Mouse (Mus musculus): ENCODE results near the gene Arid1a. TPM values are rescaled to one million over a fixed set of nuclear protein-coding genes. Genes with fewer than 3 reads are reported as not detected.

Gene Arid1a
- total and polyA plus RNA-seq, 2 experiments: 5.9 to 21.9 TPM

DNA sequence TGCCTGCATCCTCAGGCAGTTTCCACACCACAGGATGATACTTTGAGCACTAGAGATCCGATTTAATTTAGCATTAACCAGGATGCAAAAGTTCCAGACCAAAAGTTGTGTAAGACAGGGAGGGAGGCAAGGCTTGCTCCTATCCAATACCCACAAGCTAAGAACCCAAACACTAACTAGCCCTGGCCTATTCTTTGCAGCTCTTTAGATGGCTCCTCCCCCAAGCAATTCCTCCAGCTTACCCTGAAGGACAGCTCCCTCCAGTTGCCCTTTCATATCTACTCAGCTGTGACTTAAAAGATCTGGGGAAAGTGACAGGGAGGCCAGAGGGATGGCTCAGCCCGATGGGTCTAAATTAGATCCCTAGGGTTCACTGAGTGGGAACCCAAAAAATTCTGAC lies 47.2 kb downstream of the Arid1a start:
- H3K9ac ChIP-seq (ENCODE audit: low read depth, low read length): no peak overlapping the region
- H3K4me3 ChIP-seq (ENCODE audit: insufficient read depth, low read depth, low read length): no peak overlapping the region
- DNase-seq (ENCODE audit: extremely low read depth, low read depth, low spot score): peak; percentile 61
- no peaks in the 10 kb centered on the region for H3K27me3 ChIP-seq (ENCODE audit: control insufficient read depth, insufficient read depth, low read length)
- H3K4me1 ChIP-seq (ENCODE audit: control insufficient read depth, insufficient read depth, low read length): peaks cover 5% of the 10 kb centered on the region
- WGBS: 28% methylated on average over 2 of the region's 2 CpGs
- H3K36me3 ChIP-seq (ENCODE audit: control insufficient read depth, insufficient read depth, low read length): peaks cover 25% of the 10 kb centered on the region
- TF ChIP-seq POLR2A (IDR thresholded peaks at IDR 0.05; ENCODE audit: extremely low read depth, insufficient read depth, low read length): no peak
- no peak for TF ChIP-seq CTCF (IDR thresholded peaks at IDR 0.05; ENCODE audit: low read depth, low read length)
- no peak overlapping the region for H3K27ac ChIP-seq (replicated peaks; ENCODE audit: insufficient read depth, low read depth, low read length)
- peaks cover 34% of the 10 kb centered on the region; the same call in 1 of the 2 replicates for H3K79me2 ChIP-seq (ENCODE audit: control insufficient read depth, insufficient read depth, low read length)

DNA sequence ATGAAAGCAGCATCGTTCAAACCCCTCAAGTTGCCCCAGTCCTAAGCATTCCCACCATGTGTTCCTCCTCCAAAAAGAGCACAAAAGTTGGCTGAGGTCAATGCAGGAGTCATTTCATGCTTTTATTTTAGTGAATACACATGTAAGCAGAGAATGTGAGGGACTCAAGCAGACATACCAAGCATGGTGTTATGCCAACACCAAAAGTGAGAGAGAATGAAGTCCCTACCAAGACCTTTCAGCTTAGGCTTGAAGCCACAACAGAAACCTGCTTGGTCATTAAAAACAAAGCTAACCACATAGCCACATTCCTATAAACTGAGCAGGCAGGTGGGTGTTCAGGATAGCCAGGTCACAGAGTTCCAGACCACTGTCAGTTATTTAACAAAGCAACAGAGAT lies 49.1 kb downstream of the Arid1a start:
- Histone ChIP-seq H3K4me1 (ENCODE audit: control insufficient read depth, insufficient read depth, low read length) (peaks cover 5% of the 10 kb centered on the region), H3K36me3 (ENCODE audit: control insufficient read depth, insufficient read depth, low read length) (peaks cover 32% of the 10 kb centered on the region), H3K27ac (replicated peaks; ENCODE audit: insufficient read depth, low read depth, low read length) (peak overlapping the region; percentile 15; the same call in 1 of the 2 replicates), H3K79me2 (ENCODE audit: control insufficient read depth, insufficient read depth, low read length) (peaks cover 32% of the 10 kb centered on the region; the same call in 1 of the 2 replicates), H3K4me3 (ENCODE audit: insufficient read depth, low read depth, low read length) (no peak overlapping the region), H3K27me3 (ENCODE audit: control insufficient read depth, insufficient read depth, low read length) (no peaks in the 10 kb centered on the region), H3K9ac (ENCODE audit: low read depth, low read length) (no peak overlapping the region)
- DNase-seq (ENCODE audit: extremely low read depth, low read depth, low spot score): no peak
- no peak for TF ChIP-seq POLR2A (IDR thresholded peaks at IDR 0.05; ENCODE audit: extremely low read depth, insufficient read depth, low read length)
- no peak for TF ChIP-seq CTCF (IDR thresholded peaks at IDR 0.05; ENCODE audit: low read depth, low read length)
- WGBS: 63% methylated on average over 1 of the region's 1 CpGs

DNA sequence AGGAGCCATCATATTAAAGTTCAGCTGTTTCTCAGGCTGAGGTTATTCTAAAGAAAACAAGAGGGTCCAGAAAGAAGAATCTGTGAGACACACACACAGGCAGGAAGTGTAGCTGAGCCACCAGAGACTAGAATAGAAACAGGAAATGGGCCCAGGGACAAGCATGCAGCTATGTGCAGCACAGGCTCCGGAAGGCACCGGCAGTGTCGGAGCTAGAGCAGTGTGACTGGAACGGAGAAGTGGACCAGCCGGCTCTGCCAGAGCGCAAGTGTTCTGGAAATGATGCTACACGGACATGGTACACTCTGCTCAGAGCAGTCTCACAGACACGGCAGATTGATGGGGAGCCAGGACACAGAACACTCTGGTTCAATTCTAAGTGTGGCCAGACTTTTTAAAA lies 49.6 kb downstream of the Arid1a start:
- WGBS: 75% methylated on average over 8 of the region's 8 CpGs
- Histone ChIP-seq H3K4me3 (ENCODE audit: insufficient read depth, low read depth, low read length) (no peak overlapping the region), H3K9ac (ENCODE audit: low read depth, low read length) (no peak overlapping the region), H3K79me2 (ENCODE audit: control insufficient read depth, insufficient read depth, low read length) (peaks cover 30% of the 10 kb centered on the region; the same call in 1 of the 2 replicates), H3K4me1 (ENCODE audit: control insufficient read depth, insufficient read depth, low read length) (peaks cover 5% of the 10 kb centered on the region), H3K27me3 (ENCODE audit: control insufficient read depth, insufficient read depth, low read length) (no peaks in the 10 kb centered on the region), H3K27ac (replicated peaks; ENCODE audit: insufficient read depth, low read depth, low read length) (peak overlapping the region; percentile 68), H3K36me3 (ENCODE audit: control insufficient read depth, insufficient read depth, low read length) (peaks cover 33% of the 10 kb centered on the region)
- TF ChIP-seq CTCF (IDR thresholded peaks at IDR 0.05; ENCODE audit: low read depth, low read length) (no peak), POLR2A (IDR thresholded peaks at IDR 0.05; ENCODE audit: extremely low read depth, insufficient read depth, low read length) (no peak)
- peak; percentile 51 for DNase-seq (ENCODE audit: extremely low read depth, low read depth, low spot score)

- H3K27ac ChIP-seq (replicated peaks; ENCODE audit: insufficient read depth, low read depth, low read length): 0 out of 2 replicates have a peak overlapping the region, but pooled peaks have one; percentile 19
- no peak overlapping the region for H3K4me3 ChIP-seq (ENCODE audit: insufficient read depth, low read depth, low read length)
- no peak for DNase-seq (ENCODE audit: extremely low read depth, low read depth, low spot score)
- H3K79me2 ChIP-seq (ENCODE audit: control insufficient read depth, insufficient read depth, low read length): peaks cover 26% of the 10 kb centered on the region; the same call in 1 of the 2 replicates
- TF ChIP-seq CTCF (IDR thresholded peaks at IDR 0.05; ENCODE audit: low read depth, low read length): no peak
- no peak for TF ChIP-seq POLR2A (IDR thresholded peaks at IDR 0.05; ENCODE audit: extremely low read depth, insufficient read depth, low read length)
- no peaks in the 10 kb centered on the region for H3K27me3 ChIP-seq (ENCODE audit: control insufficient read depth, insufficient read depth, low read length)
- H3K36me3 ChIP-seq (ENCODE audit: control insufficient read depth, insufficient read depth, low read length): peaks cover 26% of the 10 kb centered on the region; the same call in 1 of the 2 replicates
- WGBS: 56% methylated on average over 4 of the region's 4 CpGs
- no peak overlapping the region for H3K9ac ChIP-seq (ENCODE audit: low read depth, low read length)
- peaks cover 10% of the 10 kb centered on the region for H3K4me1 ChIP-seq (ENCODE audit: control insufficient read depth, insufficient read depth, low read length)
Observed at GRCm38 (mm10) chr4:133705062-133705461, 51.5 kb downstream of the Arid1a start.

DNA sequence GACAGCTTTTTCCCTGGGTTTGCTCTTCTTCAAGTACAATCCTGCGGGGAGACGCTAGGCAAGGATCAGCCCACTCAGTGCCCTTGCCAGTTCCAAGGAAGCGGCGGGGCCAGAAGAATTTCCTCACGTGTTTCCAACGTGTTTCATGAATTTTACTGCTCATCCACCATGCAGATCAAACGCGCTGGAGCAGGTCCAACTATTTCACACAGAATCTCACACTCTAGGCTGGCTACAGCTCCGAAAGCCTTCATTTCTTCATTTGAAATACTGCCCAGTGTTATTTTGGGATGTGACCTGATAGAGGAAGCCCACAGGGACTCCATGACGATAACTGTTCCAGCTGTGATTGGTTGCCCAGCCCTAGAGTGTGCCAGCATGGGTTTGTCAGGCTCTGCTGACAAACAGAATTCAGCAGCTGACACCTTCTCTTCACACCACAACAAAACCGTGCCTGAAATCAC lies 55.6 kb downstream of the Arid1a start:
- no peak overlapping the region for H3K4me3 ChIP-seq (ENCODE audit: insufficient read depth, low read depth, low read length)
- TF ChIP-seq CTCF (IDR thresholded peaks at IDR 0.05; ENCODE audit: low read depth, low read length): no peak
- TF ChIP-seq POLR2A (IDR thresholded peaks at IDR 0.05; ENCODE audit: extremely low read depth, insufficient read depth, low read length): no peak
- peaks cover 16% of the 10 kb centered on the region; the same call in 1 of the 2 replicates for H3K79me2 ChIP-seq (ENCODE audit: control insufficient read depth, insufficient read depth, low read length)
- peaks cover 8% of the 10 kb centered on the region for H3K4me1 ChIP-seq (ENCODE audit: control insufficient read depth, insufficient read depth, low read length)
- no peaks in the 10 kb centered on the region for H3K27me3 ChIP-seq (ENCODE audit: control insufficient read depth, insufficient read depth, low read length)
- no peak for DNase-seq (ENCODE audit: extremely low read depth, low read depth, low spot score)
- WGBS: 71% methylated on average over 11 of the region's 11 CpGs
- peaks cover 25% of the 10 kb centered on the region; the same call in 1 of the 2 replicates for H3K36me3 ChIP-seq (ENCODE audit: control insufficient read depth, insufficient read depth, low read length)
- H3K9ac ChIP-seq (ENCODE audit: low read depth, low read length): no peak overlapping the region
- no peak overlapping the region for H3K27ac ChIP-seq (replicated peaks; ENCODE audit: insufficient read depth, low read depth, low read length)

GRCm38 (mm10) chr4:133695363-133695762 lies 61.2 kb downstream of the Arid1a start:
- 60% methylated on average over 3 of the region's 3 CpGs for WGBS
- Histone ChIP-seq H3K4me1 (ENCODE audit: control insufficient read depth, insufficient read depth, low read length) (no peaks in the 10 kb centered on the region), H3K36me3 (ENCODE audit: control insufficient read depth, insufficient read depth, low read length) (peaks cover 59% of the 10 kb centered on the region), H3K4me3 (ENCODE audit: insufficient read depth, low read depth, low read length) (no peak overlapping the region), H3K9ac (ENCODE audit: low read depth, low read length) (no peak overlapping the region), H3K27me3 (ENCODE audit: control insufficient read depth, insufficient read depth, low read length) (no peaks in the 10 kb centered on the region), H3K27ac (replicated peaks; ENCODE audit: insufficient read depth, low read depth, low read length) (no peak overlapping the region), H3K79me2 (ENCODE audit: control insufficient read depth, insufficient read depth, low read length) (peaks cover 9% of the 10 kb centered on the region; the same call in 1 of the 2 replicates)
- no peak for TF ChIP-seq CTCF (IDR thresholded peaks at IDR 0.05; ENCODE audit: low read depth, low read length)
- TF ChIP-seq POLR2A (IDR thresholded peaks at IDR 0.05; ENCODE audit: extremely low read depth, insufficient read depth, low read length): no peak
- DNase-seq (ENCODE audit: extremely low read depth, low read depth, low spot score): no peak
